In the genomic region with DNA sequence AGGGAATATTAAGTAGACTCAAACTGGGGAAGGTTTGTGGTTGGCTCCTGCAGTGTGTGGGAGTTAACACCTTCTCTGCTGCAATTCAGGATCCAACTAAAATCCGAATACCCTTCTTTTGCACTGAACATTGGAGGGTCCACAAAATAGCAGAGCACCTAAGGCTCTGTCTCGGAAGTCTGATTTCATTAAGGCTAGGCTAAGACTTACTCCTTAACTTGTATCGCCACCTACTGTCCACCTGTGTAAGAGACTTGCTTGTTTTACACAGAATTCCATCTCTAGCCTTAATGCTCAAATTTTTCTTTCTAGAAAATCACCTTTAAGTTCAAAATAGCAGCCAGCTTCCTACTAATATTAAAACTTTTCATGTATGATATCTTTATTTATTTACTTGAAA, we compare ENCODE assay signal across 9 mouse cellular contexts.
DNase-seq lines count a peak whose midpoint lies in the region; ATAC-seq and TF ChIP-seq lines count a peak whose summit lies in the region.
"Had no signal": no experiment of that assay in that cellular context is flagged by ENCODE, and none has a peak within 500 bp of the region (broad histone marks: within the 10 kb centered on the region; RNA-seq: fewer than 3 reads in every experiment).

No protein-coding gene starts in this region.

- H3K36me3 ChIP-seq in midbrain, embryonic 13.5 days = no peaks in the 10 kb centered on the region

- peak in 1 of 2 experiments; percentile 34 for DNase-seq in layer of hippocampus, adult 2 months (ENCODE audit: low spot score in 2 of 2)
- no peak for DNase-seq in layer of hippocampus, adult 8-10 months (ENCODE audit: low spot score in 2 of 2)
- peak; percentile 5 for DNase-seq in Muller cell, postnatal 12 days (ENCODE audit: inconsistent ontology term)
- DNase-seq in embryo, embryonic 9.5 days (ENCODE audit: extremely low spot score) = peak; percentile 18
- DNase-seq in adrenal gland, postnatal 10 days = no peak
- no peak for DNase-seq in cerebellum, adult 9-10 months
- DNase-seq: heart, postnatal 4 days had no signal

- 16% methylated on average over 3 of the region's 3 CpGs for WGBS in midbrain, embryonic 13.5 days

- H3K9me3 ChIP-seq in midbrain, embryonic 13.5 days = no peaks in the 10 kb centered on the region

- TF ChIP-seq CTCF in layer of hippocampus, adult 2 months (conservative IDR thresholded peaks at IDR 0.05) = peak; percentile 87

- no peak overlapping the region for H3K4me3 ChIP-seq in layer of hippocampus, adult 2 months
- no peak overlapping the region for H3K4me3 ChIP-seq in midbrain, embryonic 13.5 days (replicated peaks)

- H3K9ac ChIP-seq in midbrain, embryonic 13.5 days (replicated peaks) = no peak overlapping the region

- no peak overlapping the region for H3K27ac ChIP-seq in layer of hippocampus, adult 2 months
- no peak overlapping the region for H3K27ac ChIP-seq in midbrain, embryonic 13.5 days

- ATAC-seq in midbrain, embryonic 13.5 days = 0 out of 2 replicates have a peak, but pooled peaks have one; percentile 65
- no peak for ATAC-seq in megakaryocyte, adult 5-6 weeks (ENCODE audit: poor library complexity, severe bottlenecking)

- H3K27me3 ChIP-seq in midbrain, embryonic 13.5 days = no peaks in the 10 kb centered on the region

- no peak overlapping the region for H3K4me2 ChIP-seq in midbrain, embryonic 13.5 days (replicated peaks)

- no peaks in the 10 kb centered on the region for H3K4me1 ChIP-seq in midbrain, embryonic 13.5 days (replicated peaks)

Comparison
In these comparisons a context has a peak if more than half of its experiments do, and no peak if none do; other contexts are left out.
1. DNase-seq: peak in Muller cell, postnatal 12 days (single experiment) and embryo, embryonic 9.5 days (single experiment); none in layer of hippocampus, adult 8-10 months (0 of 2), adrenal gland, postnatal 10 days (single experiment) and cerebellum, adult 9-10 months (single experiment).